Mouse (Mus musculus) cortical plate, adult 2 months (tissue): ENCODE results near the gene C1qa.

Experiments used
- CTCF ChIP-seq: fragments of 200-500 bp; IDR thresholded peaks from 2 replicates; pipeline ENCODE4 v1.5.1; 2011; ENCODE audit warnings: mild to moderate bottlenecking, control low read depth, low read length; ENCODE audit not compliant: insufficient read depth; ENCODE audit errors: extremely low read depth
- POLR2A ChIP-seq: fragments of 200-500 bp; IDR thresholded peaks from 2 replicates; pipeline ENCODE4 v1.6.1; 2011; ENCODE audit warnings: mild to moderate bottlenecking, low read length, control low read depth; ENCODE audit not compliant: insufficient read depth; ENCODE audit errors: extremely low read depth

- no peak for TF ChIP-seq CTCF
- 0 out of 2 replicates have a peak, but pooled peaks have one; percentile 25 for TF ChIP-seq POLR2A
Observed at GRCm38 (mm10) chr4:136892811-136893210, 5.8 kb downstream of the C1qa start, which contains the start of gene C1qc.
